Mouse (Mus musculus): Measurements from ENCODE around the gene Plekha6. TPM values are rescaled to one million over a fixed set of nuclear protein-coding genes. Genes with fewer than 3 reads are reported as not detected.

The Plekha6 gene
- polyA plus RNA-seq, 1 experiment from 2014 or later = 27.4 TPM

DNA sequence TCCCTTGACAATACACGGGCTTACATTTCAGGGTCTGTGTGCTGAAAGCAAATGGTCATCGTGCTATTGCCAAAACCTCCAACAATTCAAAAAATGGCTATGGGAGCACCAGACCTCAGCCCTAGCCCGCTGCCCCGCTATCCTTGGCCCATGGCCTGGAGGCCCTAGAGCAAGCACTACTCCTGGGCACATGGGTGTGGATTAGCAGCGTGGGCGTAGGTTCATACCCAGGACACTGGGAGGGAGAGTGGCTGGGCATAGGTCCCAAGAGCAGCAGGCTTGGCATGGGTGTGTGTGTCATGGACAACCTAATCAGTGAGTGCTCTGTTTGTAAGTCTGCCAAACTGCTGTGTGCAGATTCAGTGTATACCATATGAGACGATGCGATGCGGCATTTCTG, 132.4 kb downstream of the Plekha6 start:
- 93% methylated on average over 9 of the region's 9 CpGs for WGBS
- peaks cover 27% of the 10 kb centered on the region for H3K4me1 ChIP-seq (replicated peaks)
- no peak for ATAC-seq (ENCODE audit: low read depth)
- H3K36me3 ChIP-seq = peaks cover 86% of the 10 kb centered on the region
- H3K27me3 ChIP-seq = no peaks in the 10 kb centered on the region
- H3K9ac ChIP-seq = no peak overlapping the region
- no peak overlapping the region for H3K4me3 ChIP-seq
- H3K27ac ChIP-seq (replicated peaks) = no peak overlapping the region
- H3K9me3 ChIP-seq = no peaks in the 10 kb centered on the region
- H3K4me2 ChIP-seq = no peak overlapping the region

DNA sequence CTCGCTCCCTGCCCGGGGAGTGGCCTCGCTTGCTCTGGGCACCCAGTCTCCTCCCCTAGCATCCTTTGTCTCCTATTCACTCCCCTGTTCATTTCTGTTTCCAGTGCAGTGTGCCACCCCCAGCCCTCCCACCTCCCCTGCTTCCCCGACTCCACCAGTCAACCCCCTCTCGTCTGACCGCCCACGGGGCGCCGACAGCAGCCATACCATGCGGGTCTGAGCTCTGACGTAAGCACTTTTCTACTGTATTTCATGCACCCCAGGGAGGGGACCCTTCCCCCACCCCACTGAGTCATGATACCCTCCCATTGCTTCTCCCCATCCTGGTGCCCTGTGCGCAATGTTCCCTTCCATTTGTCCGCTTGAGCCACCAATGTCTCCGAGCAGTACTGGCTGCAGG, 134.8 kb downstream of the Plekha6 start:
- Histone ChIP-seq H3K36me3 (peaks cover 68% of the 10 kb centered on the region), H3K27ac (replicated peaks) (peak overlapping the region; percentile 25)
- 37% methylated on average over 14 of the region's 14 CpGs for WGBS

DNA sequence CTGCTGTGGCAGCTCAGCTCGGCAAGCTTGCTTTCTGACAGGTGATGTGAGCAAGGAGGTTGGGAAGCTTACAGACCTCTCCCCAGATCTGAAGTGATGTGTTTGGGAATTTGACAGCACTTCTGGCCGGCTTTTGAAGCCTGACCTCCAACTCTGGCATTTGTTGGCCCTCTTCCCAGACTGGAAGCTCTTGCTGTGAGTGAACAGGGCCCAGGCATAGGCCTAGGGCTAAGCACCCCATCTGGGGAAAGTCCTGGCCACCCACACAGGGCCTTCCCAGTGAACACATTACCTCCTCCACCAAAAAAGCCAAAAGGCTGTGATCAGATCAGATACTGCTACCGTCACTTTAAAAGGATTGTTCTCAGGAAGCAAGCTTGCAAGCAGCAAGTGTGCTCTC, 138.5 kb downstream of the Plekha6 start:
- Histone ChIP-seq H3K9me3 (no peaks in the 10 kb centered on the region), H3K9ac (no peak overlapping the region), H3K4me1 (replicated peaks) (peaks cover 32% of the 10 kb centered on the region), H3K4me3 (no peak overlapping the region), H3K27me3 (no peaks in the 10 kb centered on the region), H3K36me3 (peaks cover 36% of the 10 kb centered on the region), H3K27ac (replicated peaks) (0 out of 2 replicates have a peak overlapping the region, but pooled peaks have one; percentile 13), H3K4me2 (no peak overlapping the region)
- 65% methylated on average over 3 of the region's 3 CpGs for WGBS
- ATAC-seq (ENCODE audit: low read depth) = no peak

More for the DNA sequence above, 134.8 kb downstream of the Plekha6 start:
- H3K4me1 ChIP-seq (replicated peaks) = peaks cover 36% of the 10 kb centered on the region
- H3K27me3 ChIP-seq = no peaks in the 10 kb centered on the region
- H3K4me2 ChIP-seq = peak overlapping the region; percentile 26; the same call in 1 of the 2 replicates
- no peak overlapping the region for H3K4me3 ChIP-seq
- H3K9ac ChIP-seq = 0 out of 2 replicates have a peak overlapping the region, but pooled peaks have one; percentile 8
- no peak for ATAC-seq (ENCODE audit: low read depth)
- no peaks in the 10 kb centered on the region for H3K9me3 ChIP-seq

DNA sequence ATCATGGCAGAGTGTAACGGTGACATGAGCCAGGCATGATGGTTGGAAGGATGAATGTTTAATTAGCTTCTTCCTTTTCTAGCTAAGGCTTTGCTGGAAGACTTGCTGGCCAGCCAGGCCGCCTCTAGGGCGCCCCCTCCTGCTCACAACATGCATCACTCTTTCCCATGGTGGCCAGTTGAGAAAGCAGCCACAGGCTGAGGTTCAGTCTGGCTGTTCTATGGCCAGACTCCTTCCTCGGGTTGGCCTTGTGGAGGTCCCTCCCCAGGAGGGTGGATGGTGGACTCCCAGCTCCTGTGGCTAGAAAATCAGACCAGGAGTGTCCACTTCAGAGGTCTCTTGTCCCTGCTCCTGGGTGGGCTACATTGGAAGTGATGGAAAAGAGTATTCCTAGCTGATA, 142.8 kb downstream of the Plekha6 start:
- Histone ChIP-seq H3K4me3 (no peak overlapping the region), H3K4me1 (replicated peaks) (peaks cover 16% of the 10 kb centered on the region), H3K36me3 (peaks cover 5% of the 10 kb centered on the region; the same call in 1 of the 2 replicates), H3K27me3 (no peaks in the 10 kb centered on the region), H3K27ac (replicated peaks) (no peak overlapping the region), H3K4me2 (no peak overlapping the region), H3K9ac (no peak overlapping the region), H3K9me3 (no peaks in the 10 kb centered on the region)
- no peak for ATAC-seq (ENCODE audit: low read depth)
- 5% methylated on average over 4 of the region's 4 CpGs for WGBS

GRCm38 (mm10) chr1:133307318-133307717, 143.3 kb downstream of the Plekha6 start:
- Histone ChIP-seq H3K27me3 (no peaks in the 10 kb centered on the region), H3K36me3 (peaks cover 5% of the 10 kb centered on the region; the same call in 1 of the 2 replicates), H3K9ac (no peak overlapping the region), H3K4me1 (replicated peaks) (peaks cover 18% of the 10 kb centered on the region), H3K4me2 (no peak overlapping the region), H3K27ac (replicated peaks) (no peak overlapping the region), H3K4me3 (no peak overlapping the region), H3K9me3 (no peaks in the 10 kb centered on the region)
- 17% methylated on average over 6 of the region's 6 CpGs for WGBS
- peak; percentile 55; the same call in 1 of the 2 replicates for ATAC-seq (ENCODE audit: low read depth)

- no peaks in the 10 kb centered on the region for H3K36me3 ChIP-seq
- H3K27ac ChIP-seq (replicated peaks) = no peak within 1 kb of the TSS
- 61% methylated on average over 14 of the region's 14 CpGs for WGBS
- no peaks in the 10 kb centered on the region for H3K27me3 ChIP-seq
- ATAC-seq (ENCODE audit: low read depth) = no peak
- no peak within 1 kb of the TSS for H3K4me2 ChIP-seq
- no peak within 1 kb of the TSS for H3K4me3 ChIP-seq
- peaks cover 22% of the 10 kb centered on the region for H3K4me1 ChIP-seq (replicated peaks)
- H3K9me3 ChIP-seq = no peaks in the 10 kb centered on the region
- H3K9ac ChIP-seq = no peak within 1 kb of the TSS
Measured at GRCm38 (mm10) chr1:133309652-133310267, 145.8 kb downstream of the Plekha6 start, which contains the start of gene Golt1a. Gene Golt1a (plus strand): TSS chr1:133309800.

GRCm38 (mm10) chr1:133311240-133311639, 147.2 kb downstream of the Plekha6 start:
- ATAC-seq (ENCODE audit: low read depth) = no peak
- 60% methylated on average over 4 of the region's 4 CpGs for WGBS

GRCm38 (mm10) chr1:133311946-133312345, 147.9 kb downstream of the Plekha6 start:
- WGBS = 15% methylated on average over 10 of the region's 10 CpGs
- Histone ChIP-seq H3K9me3 (no peaks in the 10 kb centered on the region), H3K4me3 (no peak overlapping the region), H3K4me2 (no peak overlapping the region), H3K27ac (replicated peaks) (peak overlapping the region; percentile 30), H3K9ac (no peak overlapping the region), H3K27me3 (no peaks in the 10 kb centered on the region), H3K36me3 (no peaks in the 10 kb centered on the region), H3K4me1 (replicated peaks) (peaks cover 20% of the 10 kb centered on the region)
- peak; percentile 54 for ATAC-seq (ENCODE audit: low read depth)

More at GRCm38 (mm10) chr1:133311240-133311639, 147.2 kb downstream of the Plekha6 start:
- Histone ChIP-seq H3K36me3 (no peaks in the 10 kb centered on the region), H3K9me3 (no peaks in the 10 kb centered on the region), H3K27ac (replicated peaks) (0 out of 2 replicates have a peak overlapping the region, but pooled peaks have one; percentile 30), H3K4me2 (no peak overlapping the region), H3K27me3 (no peaks in the 10 kb centered on the region), H3K9ac (no peak overlapping the region), H3K4me3 (no peak overlapping the region), H3K4me1 (replicated peaks) (peaks cover 22% of the 10 kb centered on the region)

GRCm38 (mm10) chr1:133314364-133314763, 150.4 kb downstream of the Plekha6 start:
- no peak for ATAC-seq (ENCODE audit: low read depth)
- H3K9me3 ChIP-seq = no peaks in the 10 kb centered on the region
- no peak overlapping the region for H3K4me3 ChIP-seq
- no peaks in the 10 kb centered on the region for H3K27me3 ChIP-seq
- H3K9ac ChIP-seq = no peak overlapping the region
- H3K4me1 ChIP-seq (replicated peaks) = peaks cover 17% of the 10 kb centered on the region
- 24% methylated on average over 8 of the region's 8 CpGs for WGBS
- H3K27ac ChIP-seq (replicated peaks) = no peak overlapping the region
- H3K4me2 ChIP-seq = no peak overlapping the region
- no peaks in the 10 kb centered on the region for H3K36me3 ChIP-seq

- Histone ChIP-seq H3K27ac (replicated peaks) (no peak overlapping the region), H3K9me3 (no peaks in the 10 kb centered on the region), H3K4me2 (no peak overlapping the region), H3K27me3 (no peaks in the 10 kb centered on the region), H3K4me3 (no peak overlapping the region), H3K9ac (no peak overlapping the region), H3K36me3 (no peaks in the 10 kb centered on the region), H3K4me1 (replicated peaks) (peaks cover 17% of the 10 kb centered on the region)
- WGBS = 86% methylated on average over 6 of the region's 6 CpGs
- ATAC-seq (ENCODE audit: low read depth) = no peak
Measured at GRCm38 (mm10) chr1:133315775-133316174, 151.8 kb downstream of the Plekha6 start.

DNA sequence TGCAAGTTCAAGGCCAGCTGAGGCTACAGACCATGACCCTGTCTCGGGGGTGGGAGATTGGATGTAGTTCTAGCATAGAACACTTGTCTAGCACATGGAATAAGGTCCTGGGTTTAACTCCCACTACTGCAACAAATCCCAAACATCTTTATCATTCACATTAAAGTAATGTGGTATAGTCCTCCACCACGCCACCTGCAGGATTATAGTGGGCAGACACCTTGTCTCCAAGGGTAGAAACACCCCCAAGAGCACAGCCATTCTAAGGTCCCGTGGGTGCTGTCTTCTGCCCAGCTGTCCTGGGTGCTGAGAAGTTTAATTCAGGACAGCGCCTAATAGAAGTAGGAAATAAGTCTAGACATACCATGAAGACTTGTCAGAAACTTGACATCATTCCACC, 152.6 kb downstream of the Plekha6 start:
- 81% methylated on average over 4 of the region's 4 CpGs for WGBS
- ATAC-seq (ENCODE audit: low read depth) = no peak

GRCm38 (mm10) chr1:133317149-133317548, 153.1 kb downstream of the Plekha6 start:
- Histone ChIP-seq H3K27me3 (no peaks in the 10 kb centered on the region), H3K9ac (no peak overlapping the region), H3K4me1 (replicated peaks) (peaks cover 15% of the 10 kb centered on the region), H3K27ac (replicated peaks) (no peak overlapping the region), H3K9me3 (no peaks in the 10 kb centered on the region), H3K4me3 (no peak overlapping the region), H3K36me3 (no peaks in the 10 kb centered on the region), H3K4me2 (no peak overlapping the region)
- ATAC-seq (ENCODE audit: low read depth) = no peak
- 82% methylated on average over 1 of the region's 1 CpGs for WGBS

More for the DNA sequence above, 152.6 kb downstream of the Plekha6 start:
- Histone ChIP-seq H3K27me3 (no peaks in the 10 kb centered on the region), H3K27ac (replicated peaks) (no peak overlapping the region), H3K9ac (no peak overlapping the region), H3K9me3 (no peaks in the 10 kb centered on the region), H3K4me3 (no peak overlapping the region), H3K4me1 (replicated peaks) (peaks cover 20% of the 10 kb centered on the region), H3K36me3 (no peaks in the 10 kb centered on the region), H3K4me2 (no peak overlapping the region)

All from neural tube, embryonic 13.5 days (tissue).